In genomic region chr1:35017471-35017870, GRCm38 (mm10) we compare ENCODE assay signal across 10 mouse cellular contexts.
DNase-seq lines count a peak whose midpoint lies in the region; ATAC-seq and TF ChIP-seq lines count a peak whose summit lies in the region.
"Had no signal": no experiment of that assay in that cellular context is flagged by ENCODE, and none has a peak within 500 bp of the region (broad histone marks: within the 10 kb centered on the region; RNA-seq: fewer than 3 reads in every experiment).

No protein-coding gene starts in this region.

- H3K9ac ChIP-seq in lung, embryonic 14.5 days, result no peak overlapping the region
- H3K9ac ChIP-seq: limb, embryonic 13.5 days had no signal

- no peak for TF ChIP-seq CTCF in lung, embryonic 14.5 days (IDR thresholded peaks at IDR 0.05; ENCODE audit: low read depth)

- no peak; the same call in 1 of the 2 replicates for ATAC-seq in lung, embryonic 14.5 days (ENCODE audit: insufficient read depth)

- no peaks in the 10 kb centered on the region for H3K36me3 ChIP-seq in lung, embryonic 14.5 days (ENCODE audit: insufficient read depth)
- H3K36me3 ChIP-seq: limb, embryonic 13.5 days had no signal

- no peaks in the 10 kb centered on the region for H3K4me1 ChIP-seq in lung, embryonic 14.5 days (ENCODE audit: insufficient read depth)
- H3K4me1 ChIP-seq: limb, embryonic 13.5 days had no signal

- H3K4me2 ChIP-seq in lung, embryonic 14.5 days, result no peak overlapping the region
- H3K4me2 ChIP-seq: limb, embryonic 13.5 days had no signal

- H3K27ac ChIP-seq in lung, embryonic 14.5 days (ENCODE audit: low read depth), result no peak overlapping the region
- H3K27ac ChIP-seq: limb, embryonic 13.5 days had no signal

- 61% methylated on average over 4 of the region's 4 CpGs for WGBS in lung, embryonic 14.5 days

- no peaks in the 10 kb centered on the region for H3K27me3 ChIP-seq in lung, embryonic 14.5 days (ENCODE audit: insufficient read depth, low read length)
- H3K27me3 ChIP-seq: limb, embryonic 13.5 days had no signal

- DNase-seq in adrenal gland, postnatal 14 days, result peak; percentile 66
- DNase-seq in adrenal gland, adult 2 months, result no peak
- peak; percentile 82 for DNase-seq in lung, embryonic 14.5 days
- no peak for DNase-seq in lung, postnatal 25 days (ENCODE audit: low spot score)
- peak; percentile 13 for DNase-seq in c-Kit-positive CD71-negative TER-119-negative erythroid progenitor cells, embryonic 14.5 days (ENCODE audit: low read depth)
- peak; percentile 8 for DNase-seq in lung, postnatal 14 days
- DNase-seq in natural killer cell, adult 2 months (ENCODE audit: low spot score in 2 of 2), result no peak
- DNase-seq in MN1 (ENCODE audit: low spot score), result no peak
- DNase-seq: cerebellum, adult 9-10 months had no signal

- no peak overlapping the region for H3K4me3 ChIP-seq in lung, embryonic 14.5 days (ENCODE audit: low read depth, low read length)
- H3K4me3 ChIP-seq: limb, embryonic 13.5 days had no signal

- H3K9me3 ChIP-seq in lung, embryonic 14.5 days (ENCODE audit: low read depth, low read length), result no peaks in the 10 kb centered on the region
- H3K9me3 ChIP-seq: limb, embryonic 13.5 days had no signal

Comparison
In these comparisons a context has a peak if more than half of its experiments do, and no peak if none do; other contexts are left out.
1. DNase-seq: peak in adrenal gland, postnatal 14 days (single experiment), lung, embryonic 14.5 days (single experiment), c-Kit-positive CD71-negative TER-119-negative erythroid progenitor cells, embryonic 14.5 days (single experiment) and lung, postnatal 14 days (single experiment); none in adrenal gland, adult 2 months (single experiment), lung, postnatal 25 days (single experiment), natural killer cell, adult 2 months (0 of 2) and MN1 (single experiment).